Mouse (Mus musculus): ENCODE data around the gene Ddx4. TPM values are rescaled to one million over a fixed set of nuclear protein-coding genes. Genes with fewer than 3 reads are reported as not detected.

Gene Ddx4
- polyA plus RNA-seq, 1 experiment: not detected

DNA sequence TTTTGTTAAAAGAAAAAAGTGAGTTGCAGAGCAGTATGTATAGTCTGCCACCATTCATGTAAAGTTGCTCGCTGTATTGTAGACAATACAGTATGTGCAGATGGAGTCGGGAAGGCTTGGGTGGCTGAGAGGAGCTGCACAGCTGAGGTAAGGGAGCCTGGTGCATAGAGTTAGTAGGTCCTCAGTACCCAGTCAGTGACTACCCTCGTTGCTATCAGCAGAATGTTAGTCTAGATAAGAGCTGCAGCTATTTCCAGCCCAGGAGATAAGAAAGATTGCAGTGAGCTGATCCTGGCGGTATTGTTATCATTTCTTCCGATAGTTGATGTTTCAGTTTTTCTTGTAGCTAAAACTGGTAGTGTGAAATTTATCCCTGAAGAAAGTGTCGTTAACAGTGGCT, 20.5 kb upstream of the Ddx4 start:
- Histone ChIP-seq H3K27me3 (ENCODE audit: control insufficient read depth, insufficient read depth, insufficient read length) (no peaks in the 10 kb centered on the region), H3K4me2 (ENCODE audit: low read depth) (no peak overlapping the region), H3K36me3 (ENCODE audit: control insufficient read depth, insufficient read depth) (peaks cover 6% of the 10 kb centered on the region), H3K4me3 (no peak overlapping the region), H3K79me2 (ENCODE audit: control insufficient read depth, insufficient read depth) (no peaks in the 10 kb centered on the region), H3ac (ENCODE audit: control insufficient read depth, insufficient read length) (no peak overlapping the region)
- TF ChIP-seq TCF12 (IDR thresholded peaks at IDR 0.05; ENCODE audit: insufficient read depth, poor library complexity, severe bottlenecking): no peak
- no peak for TF ChIP-seq CEBPB (IDR thresholded peaks at IDR 0.05; ENCODE audit: insufficient read depth, poor library complexity, severe bottlenecking)
- TF ChIP-seq MAX (IDR thresholded peaks at IDR 0.05; ENCODE audit: low read depth): no peak
- TF ChIP-seq TCF3 (IDR thresholded peaks at IDR 0.05; ENCODE audit: insufficient read length, low read depth): no peak

- Histone ChIP-seq H3ac (ENCODE audit: control insufficient read depth, insufficient read length) (no peak overlapping the region), H3K4me2 (ENCODE audit: low read depth) (no peak overlapping the region), H3K79me2 (ENCODE audit: control insufficient read depth, insufficient read depth) (no peaks in the 10 kb centered on the region), H3K36me3 (ENCODE audit: control insufficient read depth, insufficient read depth) (peaks cover 6% of the 10 kb centered on the region), H3K4me3 (no peak overlapping the region), H3K27me3 (ENCODE audit: control insufficient read depth, insufficient read depth, insufficient read length) (no peaks in the 10 kb centered on the region)
- TF ChIP-seq MAX (IDR thresholded peaks at IDR 0.05; ENCODE audit: low read depth) (no peak), POLR2AphosphoS2 (IDR thresholded peaks at IDR 0.05; ENCODE audit: insufficient read length, low read depth) (no peak), SRF (IDR thresholded peaks at IDR 0.05; ENCODE audit: control insufficient read depth, insufficient read length, low read depth) (no peak), MYOG (IDR thresholded peaks at IDR 0.05; ENCODE audit: control insufficient read depth in 1 of 3, insufficient read depth in 1 of 3, insufficient read length in 2 of 3, low read depth in 2 of 3) (no peak), POLR2A (IDR thresholded peaks at IDR 0.05; ENCODE audit: insufficient read length, low read depth) (no peak), MYOD1 (IDR thresholded peaks at IDR 0.05; ENCODE audit: control insufficient read depth in 1 of 3, insufficient read length in 2 of 3, low read depth in 2 of 3) (no peak), E2F4 (IDR thresholded peaks at IDR 0.05; ENCODE audit: insufficient read depth) (no peak), TCF12 (IDR thresholded peaks at IDR 0.05; ENCODE audit: insufficient read depth, poor library complexity, severe bottlenecking) (no peak), REST (IDR thresholded peaks at IDR 0.05; ENCODE audit: insufficient read depth, insufficient read length) (no peak)
These were observed 19.4 kb upstream of the Ddx4 start for GRCm38 (mm10) chr13:112671708-112672107.

- Histone ChIP-seq H3K4me2 (ENCODE audit: low read depth) (no peak overlapping the region), H3K36me3 (ENCODE audit: control insufficient read depth, insufficient read depth) (peaks cover 6% of the 10 kb centered on the region), H3K27me3 (ENCODE audit: control insufficient read depth, insufficient read depth, insufficient read length) (no peaks in the 10 kb centered on the region), H3ac (ENCODE audit: control insufficient read depth, insufficient read length) (no peak overlapping the region), H3K79me2 (ENCODE audit: control insufficient read depth, insufficient read depth) (no peaks in the 10 kb centered on the region), H3K4me3 (no peak overlapping the region)
- no peak for TF ChIP-seq MYOD1 (IDR thresholded peaks at IDR 0.05; ENCODE audit: control insufficient read depth in 1 of 3, insufficient read length in 2 of 3, low read depth in 2 of 3)
- TF ChIP-seq MAX (IDR thresholded peaks at IDR 0.05; ENCODE audit: low read depth): no peak
- no peak for TF ChIP-seq MYOG (IDR thresholded peaks at IDR 0.05; ENCODE audit: control insufficient read depth in 1 of 3, insufficient read depth in 1 of 3, insufficient read length in 2 of 3, low read depth in 2 of 3)
- TF ChIP-seq E2F4 (IDR thresholded peaks at IDR 0.05; ENCODE audit: insufficient read depth): no peak
- TF ChIP-seq SRF (IDR thresholded peaks at IDR 0.05; ENCODE audit: control insufficient read depth, insufficient read length, low read depth): no peak
- no peak for TF ChIP-seq POLR2AphosphoS2 (IDR thresholded peaks at IDR 0.05; ENCODE audit: insufficient read length, low read depth)
- TF ChIP-seq POLR2A (IDR thresholded peaks at IDR 0.05; ENCODE audit: insufficient read length, low read depth): no peak
These were observed 14.9 kb upstream of the Ddx4 start for GRCm38 (mm10) chr13:112667215-112667614.

- Histone ChIP-seq H3ac (ENCODE audit: control insufficient read depth, insufficient read length) (no peak overlapping the region), H3K4me2 (ENCODE audit: low read depth) (no peak overlapping the region), H3K4me3 (no peak overlapping the region), H3K27me3 (ENCODE audit: control insufficient read depth, insufficient read depth, insufficient read length) (no peaks in the 10 kb centered on the region), H3K36me3 (ENCODE audit: control insufficient read depth, insufficient read depth) (peaks cover 6% of the 10 kb centered on the region), H3K79me2 (ENCODE audit: control insufficient read depth, insufficient read depth) (no peaks in the 10 kb centered on the region)
- TF ChIP-seq TCF12 (IDR thresholded peaks at IDR 0.05; ENCODE audit: insufficient read depth, poor library complexity, severe bottlenecking) (no peak), POLR2A (IDR thresholded peaks at IDR 0.05; ENCODE audit: insufficient read length, low read depth) (no peak), REST (IDR thresholded peaks at IDR 0.05; ENCODE audit: insufficient read depth, insufficient read length) (no peak), MYOG (IDR thresholded peaks at IDR 0.05; ENCODE audit: control insufficient read depth in 1 of 3, insufficient read depth in 1 of 3, insufficient read length in 2 of 3, low read depth in 2 of 3) (no peak), USF1 (IDR thresholded peaks at IDR 0.05; ENCODE audit: low read depth) (no peak), TCF3 (IDR thresholded peaks at IDR 0.05; ENCODE audit: insufficient read length, low read depth) (no peak), MAX (IDR thresholded peaks at IDR 0.05; ENCODE audit: low read depth) (no peak), MYOD1 (IDR thresholded peaks at IDR 0.05; ENCODE audit: control insufficient read depth in 1 of 3, insufficient read length in 2 of 3, low read depth in 2 of 3) (no peak), CEBPB (IDR thresholded peaks at IDR 0.05; ENCODE audit: insufficient read depth, poor library complexity, severe bottlenecking) (no peak), SRF (IDR thresholded peaks at IDR 0.05; ENCODE audit: control insufficient read depth, insufficient read length, low read depth) (no peak), E2F4 (IDR thresholded peaks at IDR 0.05; ENCODE audit: insufficient read depth) (no peak)
These were observed 14.3 kb upstream of the Ddx4 start for GRCm38 (mm10) chr13:112666433-112667024.

GRCm38 (mm10) chr13:112661687-112662086, 9.4 kb upstream of the Ddx4 start:
- H3K4me2 ChIP-seq (ENCODE audit: low read depth): peak overlapping the region; percentile 91
- no peak for TF ChIP-seq REST (IDR thresholded peaks at IDR 0.05; ENCODE audit: insufficient read depth, insufficient read length)

More at GRCm38 (mm10) chr13:112661687-112662086, 9.4 kb upstream of the Ddx4 start:
- H3K27me3 ChIP-seq (ENCODE audit: control insufficient read depth, insufficient read depth, insufficient read length): peaks cover 6% of the 10 kb centered on the region
- H3ac ChIP-seq (ENCODE audit: control insufficient read depth, insufficient read length): peak overlapping the region; percentile 14
- peak overlapping the region; percentile 84 for H3K4me3 ChIP-seq
- H3K36me3 ChIP-seq (ENCODE audit: control insufficient read depth, insufficient read depth): no peaks in the 10 kb centered on the region
- H3K79me2 ChIP-seq (ENCODE audit: control insufficient read depth, insufficient read depth): no peaks in the 10 kb centered on the region

Data from myocyte (in vitro differentiated cells).